ENCODE assay signal across 7 mouse cellular contexts in genomic region chr4:131270192-131270591, GRCm38 (mm10).
DNase-seq lines count a peak whose midpoint lies in the region; ATAC-seq and TF ChIP-seq lines count a peak whose summit lies in the region.

No protein-coding gene starts in this region.

- peak in 1 of 2 experiments; percentile 56 for DNase-seq in layer of hippocampus, adult 2 months (ENCODE audit: low spot score in 2 of 2)
- DNase-seq in layer of hippocampus, adult 9-10 months (ENCODE audit: low spot score): no peak
- peak; percentile 28 for DNase-seq in R1 (ENCODE audit: low read depth, low spot score)
- peak; percentile 46 for DNase-seq in embryo, embryonic 11.5 days (ENCODE audit: low read depth, low spot score)
- DNase-seq in kidney, postnatal 14 days: peak; percentile 34
- DNase-seq in urinary bladder, postnatal 14 days (ENCODE audit: low spot score): no peak

- 13% methylated on average over 7 of the region's 7 CpGs for WGBS in stomach, embryonic 16.5 days

- no peaks in the 10 kb centered on the region for H3K36me3 ChIP-seq in stomach, embryonic 16.5 days (ENCODE audit: control insufficient read depth, insufficient read depth, low read length)

- no peak overlapping the region for H3K4me2 ChIP-seq in stomach, embryonic 16.5 days (ENCODE audit: low read depth, low read length)

- H3K9ac ChIP-seq in stomach, embryonic 16.5 days (ENCODE audit: low read length): no peak overlapping the region

- H3K27ac ChIP-seq in layer of hippocampus, adult 2 months: no peak overlapping the region
- no peak overlapping the region for H3K27ac ChIP-seq in stomach, embryonic 16.5 days (ENCODE audit: low read length)

- no peak overlapping the region for H3K4me3 ChIP-seq in layer of hippocampus, adult 2 months
- no peak overlapping the region for H3K4me3 ChIP-seq in stomach, embryonic 16.5 days (replicated peaks; ENCODE audit: low read length)

- H3K4me1 ChIP-seq in stomach, embryonic 16.5 days (ENCODE audit: control insufficient read depth, insufficient read depth, low read length): no peaks in the 10 kb centered on the region

- peak; percentile 81 for TF ChIP-seq CTCF in layer of hippocampus, adult 2 months (conservative IDR thresholded peaks at IDR 0.05)

- H3K27me3 ChIP-seq in stomach, embryonic 16.5 days (ENCODE audit: control insufficient read depth, insufficient read depth, low read length): no peaks in the 10 kb centered on the region; the same call in 1 of the 2 replicates

- ATAC-seq in stomach, embryonic 16.5 days (ENCODE audit: insufficient read depth, low FRiP score): peak; percentile 53; the same call in 1 of the 2 replicates

- H3K9me3 ChIP-seq in stomach, embryonic 16.5 days (replicated peaks; ENCODE audit: control insufficient read depth, low read length): no peaks in the 10 kb centered on the region

Comparison
In these comparisons a context has a peak if more than half of its experiments do, and no peak if none do; other contexts are left out.
1. DNase-seq: peak in R1 (single experiment), embryo, embryonic 11.5 days (single experiment) and kidney, postnatal 14 days (single experiment); none in layer of hippocampus, adult 9-10 months (single experiment) and urinary bladder, postnatal 14 days (single experiment).